Mouse (Mus musculus): ENCODE measurements around the gene Glb1l2.

DNA sequence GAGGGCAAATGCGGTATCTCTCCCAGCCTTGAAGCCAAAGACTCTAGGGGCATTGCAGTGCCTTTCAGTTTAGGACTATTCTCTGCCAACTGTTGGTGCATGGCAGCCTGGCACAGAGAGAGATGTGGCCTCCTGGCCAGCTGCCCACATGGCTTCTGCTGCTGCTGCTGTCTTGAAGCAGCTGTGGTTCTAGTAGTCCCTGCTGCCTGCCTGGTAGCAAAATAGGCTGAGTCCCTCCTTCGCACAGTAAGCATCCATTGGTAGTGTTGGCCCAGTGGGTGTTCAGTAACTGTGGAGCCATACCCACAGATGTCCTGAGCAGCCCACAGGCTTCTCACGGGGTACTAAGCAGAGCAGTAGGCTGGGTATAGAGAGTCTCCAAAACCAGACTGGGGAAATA, 63.5 kb downstream of the Glb1l2 start:
- no peak for TF ChIP-seq CTCF (IDR thresholded peaks at IDR 0.05; ENCODE audit: control insufficient read depth, insufficient read depth, insufficient read length)
- TF ChIP-seq MYOD1 (IDR thresholded peaks at IDR 0.05; ENCODE audit: control insufficient read depth, insufficient read length, low read depth), result no peak
- no peak for TF ChIP-seq USF1 (IDR thresholded peaks at IDR 0.05; ENCODE audit: low read depth)
- TF ChIP-seq MAX (IDR thresholded peaks at IDR 0.05), result no peak
- TF ChIP-seq CEBPB (IDR thresholded peaks at IDR 0.05; ENCODE audit: low read depth), result no peak
